Mouse (Mus musculus) midbrain, embryonic 13.5 days (tissue): ENCODE results near the gene Fryl. TPM values are rescaled to one million over a fixed set of nuclear protein-coding genes. Genes with fewer than 3 reads are reported as not detected.

Experiments used
- ATAC-seq: fragments of 200-750 bp; cut with Nextera tagmentation; 2 replicates; pipeline ENCODE4 v1.8.0; 2017; ENCODE audit warnings: mild to moderate bottlenecking, moderate TSS enrichment, moderate library complexity
- H3K27ac ChIP-seq: fragments of 300-500 bp; sonication (generic); 2 replicates; pipeline ENCODE4 v1.5.1; 2015; ENCODE audit warnings: inconsistent platforms, mild to moderate bottlenecking, moderate library complexity
- H3K27me3 ChIP-seq: fragments of 300-500 bp; sonication (generic); 2 replicates; pipeline ENCODE4 v1.6.1; 2015; ENCODE audit warnings: mild to moderate bottlenecking, inconsistent platforms
- H3K36me3 ChIP-seq: fragments of 300-500 bp; sonication (generic); 2 replicates; pipeline ENCODE4 v1.6.1; 2015; ENCODE audit warnings: mild to moderate bottlenecking, inconsistent platforms
- H3K4me1 ChIP-seq: fragments of 300-500 bp; sonication (generic); replicated peaks from 2 replicates; pipeline ENCODE4 v1.6.1; 2015; ENCODE audit warnings: inconsistent platforms
- H3K4me2 ChIP-seq: fragments of 300-500 bp; sonication (generic); replicated peaks from 2 replicates; pipeline ENCODE4 v1.6.1; 2015; ENCODE audit warnings: moderate library complexity, mild to moderate bottlenecking, inconsistent platforms
- H3K4me3 ChIP-seq: fragments of 300-500 bp; sonication (generic); replicated peaks from 2 replicates; pipeline ENCODE4 v1.5.1; 2015; ENCODE audit warnings: mild to moderate bottlenecking, inconsistent platforms
- H3K9ac ChIP-seq: fragments of 300-500 bp; sonication (generic); replicated peaks from 2 replicates; pipeline ENCODE4 v1.6.1; 2015; ENCODE audit warnings: mild to moderate bottlenecking, inconsistent platforms
- H3K9me3 ChIP-seq: fragments of 300-500 bp; sonication (generic); 2 replicates; pipeline ENCODE4 v1.6.1; 2016; ENCODE audit warnings: mild to moderate bottlenecking, inconsistent platforms
- WGBS: fragments of 180-500 bp; shearing (Covaris S2); methylation state at CpG from one replicate; pipeline ENCODE4 v1.1.7; 2015; 5-methylcytosine and 5-hydroxymethylcytosine counted together
- polyA plus RNA-seq: library from polyadenylated mRNA; unstranded; fragments of >200 nt; fragmentation: Nextera tagmentation; extraction: Ambion mirVana; gene quantifications from 2 replicates; pipeline ENCODE4 v1.2.1, GENCODE M21; 2015

Fryl gene
- polyA plus RNA-seq, 1 experiment from 2014 or later, result 51.2 TPM

- Histone ChIP-seq H3K9me3 (no peaks in the 10 kb centered on the region), H3K27ac (no peak overlapping the region)
- 49% methylated on average over 5 of the region's 5 CpGs for WGBS
Measured at GRCm38 (mm10) chr5:73254660-73255059, 1.8 kb downstream of the Fryl start.

GRCm38 (mm10) chr5:73252739-73253138, 3.7 kb downstream of the Fryl start:
- H3K27ac ChIP-seq, result no peak overlapping the region
- no peaks in the 10 kb centered on the region for H3K36me3 ChIP-seq
- no peaks in the 10 kb centered on the region for H3K27me3 ChIP-seq
- no peak overlapping the region for H3K9ac ChIP-seq
- H3K9me3 ChIP-seq, result no peaks in the 10 kb centered on the region
- no peak overlapping the region for H3K4me2 ChIP-seq
- H3K4me3 ChIP-seq, result no peak overlapping the region
- no peak for ATAC-seq
- H3K4me1 ChIP-seq, result peaks cover 42% of the 10 kb centered on the region

More at GRCm38 (mm10) chr5:73254660-73255059, 1.8 kb downstream of the Fryl start:
- no peaks in the 10 kb centered on the region for H3K27me3 ChIP-seq
- H3K4me3 ChIP-seq, result peak overlapping the region; percentile 94
- H3K9ac ChIP-seq, result peak overlapping the region; percentile 95
- ATAC-seq, result no peak
- no peaks in the 10 kb centered on the region for H3K36me3 ChIP-seq
- peak overlapping the region; percentile 75 for H3K4me2 ChIP-seq
- peaks cover 39% of the 10 kb centered on the region for H3K4me1 ChIP-seq

- no peak overlapping the region for H3K9ac ChIP-seq
- peaks cover 33% of the 10 kb centered on the region for H3K4me1 ChIP-seq
- H3K27ac ChIP-seq, result no peak overlapping the region
- H3K27me3 ChIP-seq, result no peaks in the 10 kb centered on the region
- 96% methylated on average over 4 of the region's 4 CpGs for WGBS
- no peak for ATAC-seq
- H3K9me3 ChIP-seq, result no peaks in the 10 kb centered on the region
- H3K4me2 ChIP-seq, result no peak overlapping the region
- no peak overlapping the region for H3K4me3 ChIP-seq
- no peaks in the 10 kb centered on the region for H3K36me3 ChIP-seq
Measured at GRCm38 (mm10) chr5:73249341-73249740, 7.1 kb downstream of the Fryl start.

- 84% methylated on average over 8 of the region's 8 CpGs for WGBS
- Histone ChIP-seq H3K4me3 (no peak overlapping the region), H3K4me2 (no peak overlapping the region), H3K4me1 (peaks cover 23% of the 10 kb centered on the region), H3K9me3 (no peaks in the 10 kb centered on the region), H3K9ac (no peak overlapping the region), H3K36me3 (no peaks in the 10 kb centered on the region), H3K27me3 (no peaks in the 10 kb centered on the region), H3K27ac (no peak overlapping the region)
- no peak for ATAC-seq
Measured at GRCm38 (mm10) chr5:73248211-73248610, 8.2 kb downstream of the Fryl start.

GRCm38 (mm10) chr5:73246414-73246813, 10.0 kb downstream of the Fryl start:
- Histone ChIP-seq H3K4me3 (no peak overlapping the region), H3K4me1 (peaks cover 27% of the 10 kb centered on the region), H3K27ac (no peak overlapping the region), H3K9ac (no peak overlapping the region), H3K27me3 (no peaks in the 10 kb centered on the region), H3K9me3 (no peaks in the 10 kb centered on the region), H3K36me3 (no peaks in the 10 kb centered on the region), H3K4me2 (no peak overlapping the region)
- no peak for ATAC-seq
- WGBS, result 97% methylated on average over 6 of the region's 6 CpGs

GRCm38 (mm10) chr5:73244403-73244802, 12.0 kb downstream of the Fryl start:
- Histone ChIP-seq H3K9me3 (no peaks in the 10 kb centered on the region), H3K9ac (no peak overlapping the region), H3K36me3 (no peaks in the 10 kb centered on the region), H3K27me3 (no peaks in the 10 kb centered on the region), H3K27ac (0 out of 2 replicates have a peak overlapping the region, but pooled peaks have one; percentile 22), H3K4me3 (no peak overlapping the region), H3K4me1 (peaks cover 22% of the 10 kb centered on the region), H3K4me2 (no peak overlapping the region)
- ATAC-seq, result peak; percentile 62
- WGBS, result 71% methylated on average over 13 of the region's 13 CpGs

GRCm38 (mm10) chr5:73241966-73242365, 14.5 kb downstream of the Fryl start:
- WGBS, result 65% methylated on average over 8 of the region's 8 CpGs
- H3K4me1 ChIP-seq, result peaks cover 24% of the 10 kb centered on the region

GRCm38 (mm10) chr5:73241332-73241731, 15.1 kb downstream of the Fryl start:
- Histone ChIP-seq H3K9ac (no peak overlapping the region), H3K36me3 (no peaks in the 10 kb centered on the region), H3K4me2 (no peak overlapping the region), H3K4me3 (no peak overlapping the region), H3K27ac (no peak overlapping the region), H3K27me3 (no peaks in the 10 kb centered on the region), H3K4me1 (peaks cover 29% of the 10 kb centered on the region), H3K9me3 (no peaks in the 10 kb centered on the region)
- no peak for ATAC-seq
- WGBS, result 84% methylated on average over 10 of the region's 10 CpGs

More at GRCm38 (mm10) chr5:73241966-73242365, 14.5 kb downstream of the Fryl start:
- H3K27ac ChIP-seq, result 0 out of 2 replicates have a peak overlapping the region, but pooled peaks have one; percentile 5
- no peaks in the 10 kb centered on the region for H3K27me3 ChIP-seq
- no peak overlapping the region for H3K4me2 ChIP-seq
- no peak overlapping the region for H3K4me3 ChIP-seq
- no peak overlapping the region for H3K9ac ChIP-seq
- no peak for ATAC-seq
- no peaks in the 10 kb centered on the region for H3K9me3 ChIP-seq
- no peaks in the 10 kb centered on the region for H3K36me3 ChIP-seq

- Histone ChIP-seq H3K27me3 (no peaks in the 10 kb centered on the region), H3K4me3 (no peak overlapping the region), H3K4me2 (no peak overlapping the region), H3K27ac (no peak overlapping the region), H3K9ac (no peak overlapping the region), H3K9me3 (no peaks in the 10 kb centered on the region), H3K36me3 (no peaks in the 10 kb centered on the region), H3K4me1 (peaks cover 29% of the 10 kb centered on the region)
- ATAC-seq, result no peak
- 95% methylated on average over 6 of the region's 6 CpGs for WGBS
Measured at GRCm38 (mm10) chr5:73240391-73240790, 16.0 kb downstream of the Fryl start.

- H3K4me1 ChIP-seq, result peaks cover 30% of the 10 kb centered on the region
- WGBS, result 11% methylated on average over 6 of the region's 6 CpGs
- no peaks in the 10 kb centered on the region for H3K36me3 ChIP-seq
- no peaks in the 10 kb centered on the region for H3K9me3 ChIP-seq
- ATAC-seq, result 0 out of 2 replicates have a peak, but pooled peaks have one; percentile 22
- peak overlapping the region; percentile 49 for H3K27ac ChIP-seq
- no peak overlapping the region for H3K4me2 ChIP-seq
- H3K9ac ChIP-seq, result peak overlapping the region; percentile 21; the same call in 1 of the 2 replicates
- no peak overlapping the region for H3K4me3 ChIP-seq
- H3K27me3 ChIP-seq, result no peaks in the 10 kb centered on the region
Measured at GRCm38 (mm10) chr5:73236894-73237334, 19.5 kb downstream of the Fryl start.

GRCm38 (mm10) chr5:73235201-73235600, 21.2 kb downstream of the Fryl start:
- Histone ChIP-seq H3K4me1 (peaks cover 34% of the 10 kb centered on the region), H3K4me3 (no peak overlapping the region), H3K4me2 (no peak overlapping the region), H3K27ac (no peak overlapping the region), H3K36me3 (no peaks in the 10 kb centered on the region), H3K9ac (no peak overlapping the region), H3K27me3 (no peaks in the 10 kb centered on the region), H3K9me3 (no peaks in the 10 kb centered on the region)
- ATAC-seq, result no peak
- 89% methylated on average over 5 of the region's 5 CpGs for WGBS

GRCm38 (mm10) chr5:73233018-73233881, 23.2 kb downstream of the Fryl start:
- no peak for ATAC-seq
- Histone ChIP-seq H3K27ac (no peak overlapping the region), H3K4me2 (no peak overlapping the region), H3K9ac (no peak overlapping the region), H3K27me3 (no peaks in the 10 kb centered on the region), H3K9me3 (no peaks in the 10 kb centered on the region), H3K36me3 (no peaks in the 10 kb centered on the region), H3K4me3 (no peak overlapping the region), H3K4me1 (peaks cover 45% of the 10 kb centered on the region)
- WGBS, result 85% methylated on average over 17 of the region's 17 CpGs
